Mouse (Mus musculus): ENCODE results near the gene Nudt14. TPM values are rescaled to one million over a fixed set of nuclear protein-coding genes. Genes with fewer than 3 reads are reported as not detected.

Nudt14 gene
- total RNA-seq, 4 experiments from 2014 or later = 9.7 to 12.1 (median 11.1) TPM

DNA sequence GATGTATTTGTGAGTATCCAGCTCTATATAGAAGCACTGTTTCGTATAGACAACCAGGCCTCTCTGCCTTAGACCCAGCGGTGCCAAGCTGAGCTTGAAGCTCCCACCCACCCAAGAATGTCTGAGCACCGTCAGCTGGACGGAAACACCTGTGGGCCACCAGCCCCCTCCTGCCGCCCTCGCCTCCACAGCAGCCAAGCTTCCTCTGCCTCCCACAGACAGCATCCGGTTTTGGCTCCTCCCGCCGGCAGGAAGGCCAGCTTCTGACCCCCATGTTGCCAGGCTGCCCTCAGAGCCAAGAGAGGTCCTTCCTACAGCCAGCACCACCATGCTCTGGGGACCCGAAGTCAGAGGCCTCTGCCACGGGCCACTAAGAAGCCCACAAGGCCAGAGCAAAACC is 27.4 kb downstream of the Nudt14 start:
- no peak for DNase-seq (ENCODE audit: low spot score in 2 of 2)

GRCm38 (mm10) chr12:112912951-112913745 is 28.8 kb downstream of the Nudt14 start:
- no peak for DNase-seq (ENCODE audit: low spot score in 2 of 2)

DNA sequence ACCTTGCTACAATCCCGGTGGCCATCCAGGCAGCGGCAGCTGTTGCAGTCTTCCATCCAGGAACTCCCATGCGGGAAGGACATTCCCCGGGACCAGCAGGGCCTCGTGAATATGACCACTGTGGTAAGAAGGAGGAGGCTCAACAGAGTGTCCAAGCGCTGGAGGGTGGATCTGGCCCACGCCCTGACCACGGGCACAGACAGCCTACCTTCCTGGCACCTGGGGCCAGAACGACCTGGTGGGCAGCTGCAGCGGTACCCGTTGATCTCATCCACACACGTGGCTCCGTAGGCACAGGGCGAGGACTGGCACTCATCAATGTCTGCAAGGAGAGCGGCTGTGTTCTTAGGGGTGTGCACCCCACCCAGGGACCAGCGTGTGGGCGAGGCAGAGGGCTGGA is 30.2 kb downstream of the Nudt14 start:
- no peak for DNase-seq (ENCODE audit: low spot score in 2 of 2)

- DNase-seq (ENCODE audit: low spot score in 2 of 2) = no peak
Measured at GRCm38 (mm10) chr12:112908991-112909390, 32.9 kb downstream of the Nudt14 start.

GRCm38 (mm10) chr12:112905001-112905400 is 36.9 kb downstream of the Nudt14 start:
- no peak for DNase-seq (ENCODE audit: low spot score in 2 of 2)

GRCm38 (mm10) chr12:112903941-112904340 is 38.0 kb downstream of the Nudt14 start:
- no peak for DNase-seq (ENCODE audit: low spot score in 2 of 2)

GRCm38 (mm10) chr12:112900641-112901040 is 41.3 kb downstream of the Nudt14 start:
- peak; percentile 57 to 65 for DNase-seq (ENCODE audit: low spot score in 2 of 2)

GRCm38 (mm10) chr12:112898960-112899359 is 43.0 kb downstream of the Nudt14 start:
- DNase-seq (ENCODE audit: low spot score in 2 of 2) = no peak

- no peak for DNase-seq (ENCODE audit: low spot score in 2 of 2)
Measured at GRCm38 (mm10) chr12:112898351-112898750, 43.6 kb downstream of the Nudt14 start.

DNA sequence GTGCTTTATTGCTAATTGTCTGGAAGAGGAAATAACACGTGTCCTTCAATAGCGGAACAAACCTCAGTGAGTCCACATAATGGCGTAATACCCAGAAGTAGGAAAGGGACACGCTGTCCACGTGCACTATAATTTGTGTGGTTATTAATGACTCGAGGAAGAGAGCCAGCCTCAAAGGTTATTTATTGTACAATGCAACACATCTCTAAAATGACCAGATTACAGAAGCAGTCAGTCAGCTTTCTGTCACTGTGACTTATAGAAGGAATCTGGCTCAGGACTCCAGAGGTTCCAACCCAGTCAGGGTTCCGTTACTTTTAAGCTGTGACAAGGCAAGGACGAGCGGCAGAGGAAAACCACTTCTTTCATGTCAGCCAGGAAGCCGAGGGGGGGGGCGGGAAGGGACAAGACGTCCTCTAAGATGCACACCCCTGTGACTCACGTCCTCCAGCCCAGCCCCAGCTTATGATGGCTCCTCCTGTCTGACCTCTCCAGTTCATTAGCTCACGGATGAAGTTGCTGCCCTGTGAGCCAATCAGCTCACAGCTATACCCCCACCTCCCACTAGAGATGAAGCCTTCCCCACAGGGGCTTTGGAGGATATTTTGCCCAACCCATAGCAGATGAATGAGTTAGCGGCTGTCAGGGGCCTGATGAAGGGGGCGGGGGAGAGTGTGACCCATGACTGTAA is 44.3 kb downstream of the Nudt14 start:
- DNase-seq (ENCODE audit: low spot score in 2 of 2) = no peak

GRCm38 (mm10) chr12:112894969-112895368 is 47.0 kb downstream of the Nudt14 start:
- DNase-seq (ENCODE audit: low spot score in 2 of 2) = no peak

- no peak for DNase-seq (ENCODE audit: low spot score in 2 of 2)
Measured at GRCm38 (mm10) chr12:112894303-112894884, 47.5 kb downstream of the Nudt14 start.

GRCm38 (mm10) chr12:112885465-112885864 is 56.5 kb downstream of the Nudt14 start:
- no peak for DNase-seq (ENCODE audit: low spot score in 2 of 2)

Small RNA genes lying within 50 kb of the gene (microRNA-seq; reads per million reads assigned to microRNA genes)
- gene Mir6941 = 0 to 0.96 reads per million in 2 experiments

Other genes with a start within 250 kb of the Nudt14 start
- gene Cep170b, start 221.7 kb downstream of the Nudt14 start, total RNA-seq (2022) = 100 to 1,000 TPM; 190 to 216 (median 203) TPM
- 10 to 100 TPM in 2 of 4 experiments, 1 to 10 TPM in 2; 7.3 to 36.6 (median 21.0) TPM for gene Pld4, start 181.5 kb downstream of the Nudt14 start, total RNA-seq (2022)
- gene Ahnak2, start 139.5 kb downstream of the Nudt14 start, total RNA-seq (2022) = 10 to 100 TPM in 2 of 4 experiments, 1 to 10 TPM in 2; 4.7 to 11.9 (median 8.2) TPM
- gene Clba1, start 133.2 kb downstream of the Nudt14 start, total RNA-seq (2022) = 10 to 100 TPM; 10.9 to 17.6 (median 14.0) TPM
- gene Cdca4, start 112.7 kb downstream of the Nudt14 start, total RNA-seq (2022) = 10 to 100 TPM; 10.1 to 12.0 (median 11.1) TPM
- gene Gpr132, start 73.9 kb downstream of the Nudt14 start, total RNA-seq (2022) = not detected
- gene Jag2, start 12.3 kb downstream of the Nudt14 start, total RNA-seq (2022) = 10 to 100 TPM; 47.1 to 61.1 (median 56.9) TPM
- 10 to 100 TPM; 55.3 to 61.7 (median 58.9) TPM for gene Btbd6, start 34.4 kb upstream of the Nudt14 start, total RNA-seq (2022)
- 10 to 100 TPM; 49.3 to 59.4 (median 57.4) TPM for gene Brf1, start 58.6 kb upstream of the Nudt14 start, total RNA-seq (2022)
- 100 to 1,000 TPM in 3 of 4 experiments, 10 to 100 TPM in 1; 89.5 to 110 (median 108) TPM for gene Pacs2, start 72.4 kb upstream of the Nudt14 start, total RNA-seq (2022)
- under 1 TPM; 0.34 to 0.87 (median 0.60) TPM for gene Tex22, start 132.4 kb upstream of the Nudt14 start, total RNA-seq (2022)
- 10 to 100 TPM; 70.5 to 74.8 (median 72.0) TPM for gene Mta1, start 156.2 kb upstream of the Nudt14 start, total RNA-seq (2022)
- gene Crip2, start 198.1 kb upstream of the Nudt14 start, total RNA-seq (2022) = 10 to 100 TPM; 75.5 to 95.0 (median 89.1) TPM
- 10 to 100 TPM; 10.9 to 27.6 (median 18.7) TPM for gene Crip1, start 204.2 kb upstream of the Nudt14 start, total RNA-seq (2022)
- gene Tedc1, start 214.3 kb upstream of the Nudt14 start, total RNA-seq (2022) = 1 to 10 TPM; 1.2 to 2.2 (median 1.4) TPM
- gene Tmem121, start 243.8 kb upstream of the Nudt14 start, total RNA-seq (2022) = 10 to 100 TPM; 17.9 to 23.1 (median 19.9) TPM